Mouse (Mus musculus): Measurements from ENCODE around the gene Vgf. TPM values are rescaled to one million over a fixed set of nuclear protein-coding genes. Genes with fewer than 3 reads are reported as not detected.
A peak's percentile ranks its signal among the peaks of the same experiment; 100 is the strongest.

Vgf gene
- not detected in 2 replicates for polyA plus RNA-seq (2012; rRNA removed)

GRCm38 (mm10) chr5:137026092-137026491 is at the start of gene Vgf:
Gene Vgf, plus strand, starts transcription at chr5:137026392.
- Histone ChIP-seq H3K27ac (ENCODE audit: insufficient read depth, low read length) (no peak within 1 kb of the TSS), H3K4me3 (ENCODE audit: extremely low read depth, insufficient read depth, insufficient read length) (no peak within 1 kb of the TSS), H3K4me1 (ENCODE audit: control insufficient read depth, insufficient read depth, insufficient read length) (peaks cover 10% of the 10 kb centered on the region), H3K27me3 (ENCODE audit: control insufficient read depth, insufficient read depth, low read length) (peaks cover 14% of the 10 kb centered on the region), H3K36me3 (ENCODE audit: control insufficient read depth, insufficient read depth, low read length) (no peaks in the 10 kb centered on the region)
- DNase-seq (ENCODE audit: low read depth in 1 of 2, low spot score in 2 of 2) = no peak
- TF ChIP-seq POLR2A (IDR thresholded peaks at IDR 0.05; ENCODE audit: low read depth, low read length) (no peak), CTCF (IDR thresholded peaks at IDR 0.05; ENCODE audit: extremely low read depth, insufficient read depth, insufficient read length, insufficient replicate concordance) (no peak)
- 18% methylated on average over 4 of the region's 4 CpGs for WGBS

GRCm38 (mm10) chr5:136977769-136978168 is 48.4 kb upstream of the Vgf start:
- H3K4me3 ChIP-seq (ENCODE audit: extremely low read depth, insufficient read depth, insufficient read length) = no peak overlapping the region
- TF ChIP-seq CTCF (IDR thresholded peaks at IDR 0.05; ENCODE audit: extremely low read depth, insufficient read depth, insufficient read length, insufficient replicate concordance) = no peak
- TF ChIP-seq POLR2A (IDR thresholded peaks at IDR 0.05; ENCODE audit: low read depth, low read length) = no peak
- WGBS = 27% methylated on average over 4 of the region's 4 CpGs

GRCm38 (mm10) chr5:136979762-136980161 is 46.4 kb upstream of the Vgf start:
- DNase-seq (ENCODE audit: low read depth in 1 of 2, low spot score in 2 of 2) = no peak
- WGBS = 87% methylated on average over 2 of the region's 2 CpGs
- Histone ChIP-seq H3K4me3 (ENCODE audit: extremely low read depth, insufficient read depth, insufficient read length) (no peak overlapping the region), H3K27me3 (ENCODE audit: control insufficient read depth, insufficient read depth, low read length) (no peaks in the 10 kb centered on the region), H3K27ac (ENCODE audit: insufficient read depth, low read length) (no peak overlapping the region), H3K4me1 (ENCODE audit: control insufficient read depth, insufficient read depth, insufficient read length) (no peaks in the 10 kb centered on the region), H3K36me3 (ENCODE audit: control insufficient read depth, insufficient read depth, low read length) (no peaks in the 10 kb centered on the region)
- TF ChIP-seq POLR2A (IDR thresholded peaks at IDR 0.05; ENCODE audit: low read depth, low read length) (no peak), CTCF (IDR thresholded peaks at IDR 0.05; ENCODE audit: extremely low read depth, insufficient read depth, insufficient read length, insufficient replicate concordance) (no peak)

More at GRCm38 (mm10) chr5:136977769-136978168, 48.4 kb upstream of the Vgf start:
- no peaks in the 10 kb centered on the region for H3K4me1 ChIP-seq (ENCODE audit: control insufficient read depth, insufficient read depth, insufficient read length)
- H3K27ac ChIP-seq (ENCODE audit: insufficient read depth, low read length) = no peak overlapping the region; the same call in 1 of the 2 replicates
- no peak for DNase-seq (ENCODE audit: low read depth in 1 of 2, low spot score in 2 of 2)
- no peaks in the 10 kb centered on the region for H3K36me3 ChIP-seq (ENCODE audit: control insufficient read depth, insufficient read depth, low read length)
- no peaks in the 10 kb centered on the region for H3K27me3 ChIP-seq (ENCODE audit: control insufficient read depth, insufficient read depth, low read length)

GRCm38 (mm10) chr5:136980974-136981373 is 45.2 kb upstream of the Vgf start:
- 86% methylated on average over 8 of the region's 8 CpGs for WGBS
- DNase-seq (ENCODE audit: low read depth in 1 of 2, low spot score in 2 of 2) = no peak
- TF ChIP-seq CTCF (IDR thresholded peaks at IDR 0.05; ENCODE audit: extremely low read depth, insufficient read depth, insufficient read length, insufficient replicate concordance) = no peak
- no peak for TF ChIP-seq POLR2A (IDR thresholded peaks at IDR 0.05; ENCODE audit: low read depth, low read length)
- Histone ChIP-seq H3K36me3 (ENCODE audit: control insufficient read depth, insufficient read depth, low read length) (no peaks in the 10 kb centered on the region), H3K4me3 (ENCODE audit: extremely low read depth, insufficient read depth, insufficient read length) (no peak overlapping the region), H3K27me3 (ENCODE audit: control insufficient read depth, insufficient read depth, low read length) (no peaks in the 10 kb centered on the region), H3K27ac (ENCODE audit: insufficient read depth, low read length) (no peak overlapping the region), H3K4me1 (ENCODE audit: control insufficient read depth, insufficient read depth, insufficient read length) (no peaks in the 10 kb centered on the region)

- H3K36me3 ChIP-seq (ENCODE audit: control insufficient read depth, insufficient read depth, low read length) = no peaks in the 10 kb centered on the region
- WGBS = 59% methylated on average over 16 of the region's 16 CpGs
- DNase-seq (ENCODE audit: low read depth in 1 of 2, low spot score in 2 of 2) = peak; percentile 9 to 43
These were observed 43.8 kb upstream of the Vgf start for GRCm38 (mm10) chr5:136982338-136982930.

GRCm38 (mm10) chr5:136984828-136985227 is 41.4 kb upstream of the Vgf start:
- Histone ChIP-seq H3K4me3 (ENCODE audit: extremely low read depth, insufficient read depth, insufficient read length) (no peak overlapping the region), H3K4me1 (ENCODE audit: control insufficient read depth, insufficient read depth, insufficient read length) (peaks cover 2% of the 10 kb centered on the region; the same call in 1 of the 2 replicates), H3K27ac (ENCODE audit: insufficient read depth, low read length) (no peak overlapping the region), H3K36me3 (ENCODE audit: control insufficient read depth, insufficient read depth, low read length) (no peaks in the 10 kb centered on the region), H3K27me3 (ENCODE audit: control insufficient read depth, insufficient read depth, low read length) (no peaks in the 10 kb centered on the region)
- TF ChIP-seq POLR2A (IDR thresholded peaks at IDR 0.05; ENCODE audit: low read depth, low read length) (no peak), CTCF (IDR thresholded peaks at IDR 0.05; ENCODE audit: extremely low read depth, insufficient read depth, insufficient read length, insufficient replicate concordance) (no peak)
- no peak for DNase-seq (ENCODE audit: low read depth in 1 of 2, low spot score in 2 of 2)
- WGBS = 90% methylated on average over 14 of the region's 14 CpGs

More at GRCm38 (mm10) chr5:136982338-136982930, 43.8 kb upstream of the Vgf start:
- no peak overlapping the region for H3K27ac ChIP-seq (ENCODE audit: insufficient read depth, low read length)
- no peaks in the 10 kb centered on the region; the same call in 1 of the 2 replicates for H3K4me1 ChIP-seq (ENCODE audit: control insufficient read depth, insufficient read depth, insufficient read length)
- H3K4me3 ChIP-seq (ENCODE audit: extremely low read depth, insufficient read depth, insufficient read length) = no peak overlapping the region
- H3K27me3 ChIP-seq (ENCODE audit: control insufficient read depth, insufficient read depth, low read length) = no peaks in the 10 kb centered on the region
- TF ChIP-seq POLR2A (IDR thresholded peaks at IDR 0.05; ENCODE audit: low read depth, low read length) = no peak
- TF ChIP-seq CTCF (IDR thresholded peaks at IDR 0.05; ENCODE audit: extremely low read depth, insufficient read depth, insufficient read length, insufficient replicate concordance) = peak; percentile 60

- H3K27ac ChIP-seq (ENCODE audit: insufficient read depth, low read length) = peak within 1 kb of the TSS; percentile 58
- TF ChIP-seq POLR2A (IDR thresholded peaks at IDR 0.05; ENCODE audit: low read depth, low read length) (peak; percentile 31; the same call in 1 of the 2 replicates), CTCF (IDR thresholded peaks at IDR 0.05; ENCODE audit: extremely low read depth, insufficient read depth, insufficient read length, insufficient replicate concordance) (no peak)
- H3K27me3 ChIP-seq (ENCODE audit: control insufficient read depth, insufficient read depth, low read length) = no peaks in the 10 kb centered on the region
- under 1% methylated on average over 26 of the region's 26 CpGs for WGBS
- DNase-seq (ENCODE audit: low read depth in 1 of 2, low spot score in 2 of 2) = peak; percentile 96 to 99
- H3K36me3 ChIP-seq (ENCODE audit: control insufficient read depth, insufficient read depth, low read length) = peaks cover 10% of the 10 kb centered on the region
- H3K4me3 ChIP-seq (ENCODE audit: extremely low read depth, insufficient read depth, insufficient read length) = peak within 1 kb of the TSS; percentile 76
- H3K4me1 ChIP-seq (ENCODE audit: control insufficient read depth, insufficient read depth, insufficient read length) = peaks cover 2% of the 10 kb centered on the region; the same call in 1 of the 2 replicates
These were observed 39.5 kb upstream of the Vgf start, which contains the start of gene Plod3 for GRCm38 (mm10) chr5:136986695-136987137. Gene Plod3, plus strand, starts transcription at chr5:136987019.

All from spleen, adult 2 months (tissue).